Mouse (Mus musculus) forebrain, embryonic 16.5 days (tissue): ENCODE data around the gene Tfcp2. TPM values are rescaled to one million over a fixed set of nuclear protein-coding genes. Genes with fewer than 3 reads are reported as not detected.
"Not testable (repeated sequence)": the region's sequence is repeated elsewhere in the genome, so short reads cannot be mapped to it uniquely, and the experiment has no call there.

Experiments
- ATAC-seq: fragments of 200-750 bp; cut with Nextera tagmentation; 2 replicates; pipeline ENCODE4 v1.8.0; 2017; ENCODE audit warnings: mild to moderate bottlenecking, moderate library complexity
- H3K27ac ChIP-seq: fragments of 300-500 bp; sonication (generic); 2 replicates; pipeline ENCODE4 v1.5.1; 2014; ENCODE audit warnings: low read length, control low read depth
- H3K27me3 ChIP-seq: fragments of 300-500 bp; sonication (generic); replicated peaks from 2 replicates; pipeline ENCODE4 v1.6.1; 2014; ENCODE audit warnings: low read length; ENCODE audit not compliant: control insufficient read depth, insufficient read depth
- H3K36me3 ChIP-seq: fragments of 300-500 bp; sonication (generic); 2 replicates; pipeline ENCODE4 v1.6.1; 2014; ENCODE audit not compliant: control insufficient read depth, insufficient read depth
- H3K4me1 ChIP-seq: fragments of 300-500 bp; sonication (generic); replicated peaks from 2 replicates; pipeline ENCODE4 v1.6.1; 2014; ENCODE audit warnings: low read length; ENCODE audit not compliant: control insufficient read depth, insufficient read depth
- H3K4me2 ChIP-seq: fragments of 300-500 bp; sonication (generic); 2 replicates; pipeline ENCODE4 v1.6.1; 2014; ENCODE audit warnings: mild to moderate bottlenecking, low read length, control low read depth
- H3K4me3 ChIP-seq: fragments of 300-500 bp; sonication (generic); replicated peaks from 2 replicates; pipeline ENCODE4 v1.5.1; 2014; ENCODE audit warnings: mild to moderate bottlenecking, low read length, control low read depth
- H3K9ac ChIP-seq: fragments of 300-500 bp; sonication (generic); replicated peaks from 2 replicates; pipeline ENCODE4 v1.6.1; 2014; ENCODE audit warnings: low read depth, low read length, control low read depth
- H3K9me3 ChIP-seq: fragments of 300-500 bp; sonication (generic); 2 replicates; pipeline ENCODE4 v1.6.1; 2016; ENCODE audit warnings: low read length; ENCODE audit not compliant: control insufficient read depth
- WGBS: fragments of 180-500 bp; shearing (Covaris S2); extraction: QIAGEN DNeasy Blood & Tissue Kit; methylation state at CpG from one replicate; pipeline ENCODE4 v1.1.7; 2014; 5-methylcytosine and 5-hydroxymethylcytosine counted together
- polyA plus RNA-seq: library from polyadenylated mRNA; unstranded; fragments of >200 nt; fragmentation: Nextera tagmentation; extraction: Ambion mirVana; gene quantifications from 2 replicates; pipeline ENCODE4 v1.2.1, GENCODE M21; 2015

The Tfcp2 gene
- polyA plus RNA-seq, 1 experiment from 2014 or later, result 35.1 TPM

GRCm38 (mm10) chr15:100541001-100541400 lies 10.8 kb downstream of the Tfcp2 start:
- H3K27me3 ChIP-seq, H3K27ac ChIP-seq, ATAC-seq, H3K4me1 ChIP-seq, H3K36me3 ChIP-seq, H3K4me2 ChIP-seq, H3K9ac ChIP-seq, H3K9me3 ChIP-seq, H3K4me3 ChIP-seq: not testable (repeated sequence)
- 92% methylated on average over 1 of the region's 1 CpGs for WGBS

- Histone ChIP-seq H3K36me3 (no peaks in the 10 kb centered on the region), H3K9me3 (no peaks in the 10 kb centered on the region), H3K27ac (no peak overlapping the region), H3K27me3 (no peaks in the 10 kb centered on the region), H3K4me1 (no peaks in the 10 kb centered on the region), H3K9ac (no peak overlapping the region), H3K4me3 (no peak overlapping the region), H3K4me2 (no peak overlapping the region)
- ATAC-seq, result no peak
- WGBS, result 93% methylated on average over 9 of the region's 9 CpGs
These were observed 12.4 kb downstream of the Tfcp2 start for GRCm38 (mm10) chr15:100539411-100539810.

- H3K4me2 ChIP-seq, result no peak overlapping the region
- ATAC-seq, result no peak
- H3K9ac ChIP-seq, result no peak overlapping the region
- H3K27me3 ChIP-seq, result no peaks in the 10 kb centered on the region
- H3K9me3 ChIP-seq, result no peaks in the 10 kb centered on the region
- 91% methylated on average over 6 of the region's 6 CpGs for WGBS
- no peaks in the 10 kb centered on the region for H3K36me3 ChIP-seq
- H3K4me1 ChIP-seq, result no peaks in the 10 kb centered on the region
- H3K4me3 ChIP-seq, result no peak overlapping the region
- H3K27ac ChIP-seq, result no peak overlapping the region
These were observed 13.9 kb downstream of the Tfcp2 start for GRCm38 (mm10) chr15:100537913-100538312.

GRCm38 (mm10) chr15:100527900-100528299 lies 23.9 kb downstream of the Tfcp2 start:
- ATAC-seq, result no peak
- WGBS, result 86% methylated on average over 5 of the region's 5 CpGs
- H3K27me3 ChIP-seq, result no peaks in the 10 kb centered on the region
- no peaks in the 10 kb centered on the region for H3K4me1 ChIP-seq
- no peak overlapping the region for H3K27ac ChIP-seq
- no peak overlapping the region for H3K4me3 ChIP-seq
- no peak overlapping the region for H3K4me2 ChIP-seq
- no peak overlapping the region for H3K9ac ChIP-seq
- no peaks in the 10 kb centered on the region for H3K9me3 ChIP-seq
- no peaks in the 10 kb centered on the region for H3K36me3 ChIP-seq

GRCm38 (mm10) chr15:100525405-100525804 lies 26.4 kb downstream of the Tfcp2 start:
- Histone ChIP-seq H3K4me3 (no peak overlapping the region), H3K9ac (no peak overlapping the region)
- WGBS, result 95% methylated on average over 14 of the region's 14 CpGs

GRCm38 (mm10) chr15:100520306-100520705 lies 31.5 kb downstream of the Tfcp2 start:
- H3K4me1 ChIP-seq, result no peaks in the 10 kb centered on the region
- no peak overlapping the region for H3K4me3 ChIP-seq
- no peak overlapping the region for H3K9ac ChIP-seq
- no peak overlapping the region for H3K4me2 ChIP-seq
- no peak for ATAC-seq
- no peak overlapping the region for H3K27ac ChIP-seq
- H3K9me3 ChIP-seq, result no peaks in the 10 kb centered on the region
- peaks cover 7% of the 10 kb centered on the region; the same call in 1 of the 2 replicates for H3K36me3 ChIP-seq
- no peaks in the 10 kb centered on the region for H3K27me3 ChIP-seq
- 96% methylated on average over 14 of the region's 14 CpGs for WGBS

More at GRCm38 (mm10) chr15:100525405-100525804, 26.4 kb downstream of the Tfcp2 start:
- Histone ChIP-seq H3K36me3 (peaks cover 5% of the 10 kb centered on the region; the same call in 1 of the 2 replicates), H3K27me3 (no peaks in the 10 kb centered on the region), H3K4me2 (no peak overlapping the region), H3K4me1 (no peaks in the 10 kb centered on the region), H3K9me3 (no peaks in the 10 kb centered on the region), H3K27ac (no peak overlapping the region)
- no peak for ATAC-seq

- H3K4me1 ChIP-seq, result no peaks in the 10 kb centered on the region
- no peaks in the 10 kb centered on the region for H3K27me3 ChIP-seq
- H3K4me3 ChIP-seq, result no peak overlapping the region
- no peak for ATAC-seq
- 89% methylated on average over 2 of the region's 2 CpGs for WGBS
- no peaks in the 10 kb centered on the region for H3K9me3 ChIP-seq
- H3K27ac ChIP-seq, result no peak overlapping the region
- no peak overlapping the region for H3K9ac ChIP-seq
- peaks cover 26% of the 10 kb centered on the region for H3K36me3 ChIP-seq
- H3K4me2 ChIP-seq, result no peak overlapping the region
These were observed 36.7 kb downstream of the Tfcp2 start for GRCm38 (mm10) chr15:100515121-100515520.

GRCm38 (mm10) chr15:100513387-100513786 lies 38.4 kb downstream of the Tfcp2 start:
- no peak for ATAC-seq
- H3K4me1 ChIP-seq, result no peaks in the 10 kb centered on the region
- H3K27ac ChIP-seq, result no peak overlapping the region
- H3K9ac ChIP-seq, result no peak overlapping the region
- no peak overlapping the region for H3K4me3 ChIP-seq
- WGBS, result 92% methylated on average over 4 of the region's 4 CpGs
- no peaks in the 10 kb centered on the region for H3K9me3 ChIP-seq
- H3K36me3 ChIP-seq, result peaks cover 26% of the 10 kb centered on the region
- no peak overlapping the region for H3K4me2 ChIP-seq
- H3K27me3 ChIP-seq, result no peaks in the 10 kb centered on the region

- H3K9ac ChIP-seq, result no peak overlapping the region
- no peak overlapping the region for H3K4me2 ChIP-seq
- WGBS, result 92% methylated on average over 11 of the region's 11 CpGs
- H3K9me3 ChIP-seq, result no peaks in the 10 kb centered on the region
- H3K27me3 ChIP-seq, result no peaks in the 10 kb centered on the region
- no peak for ATAC-seq
- no peak overlapping the region for H3K27ac ChIP-seq
- peaks cover 31% of the 10 kb centered on the region for H3K36me3 ChIP-seq
- H3K4me3 ChIP-seq, result no peak overlapping the region
- H3K4me1 ChIP-seq, result no peaks in the 10 kb centered on the region
These were observed 41.7 kb downstream of the Tfcp2 start for GRCm38 (mm10) chr15:100510072-100510471.
